Mouse (Mus musculus) myocyte (in vitro differentiated cells): ENCODE measurements at regions not wholly inside any gene's neighbourhood (a gene's known extent, or its start where the extent isn't known, plus 50 kb on each side); places are given as distances from the start of the nearest gene placed in this dataset.

Source experiments
- MYOD1 ChIP-seq, 3 experiments: IDR thresholded peaks; one replicate each; pipeline ENCODE4 v1.6.1; 2011; ENCODE audit warnings: control low read depth in 2 of 3, low read depth in 2 of 3, mild to moderate bottlenecking in 2 of 3, moderate library complexity in 1 of 3; ENCODE audit not compliant: insufficient read length in 2 of 3, control insufficient read depth in 1 of 3
- POLR2A ChIP-seq: IDR thresholded peaks from one replicate; pipeline ENCODE4 v1.6.1; 2011; ENCODE audit warnings: low read depth, mild to moderate bottlenecking, control low read depth, moderate library complexity; ENCODE audit not compliant: insufficient read length

DNA sequence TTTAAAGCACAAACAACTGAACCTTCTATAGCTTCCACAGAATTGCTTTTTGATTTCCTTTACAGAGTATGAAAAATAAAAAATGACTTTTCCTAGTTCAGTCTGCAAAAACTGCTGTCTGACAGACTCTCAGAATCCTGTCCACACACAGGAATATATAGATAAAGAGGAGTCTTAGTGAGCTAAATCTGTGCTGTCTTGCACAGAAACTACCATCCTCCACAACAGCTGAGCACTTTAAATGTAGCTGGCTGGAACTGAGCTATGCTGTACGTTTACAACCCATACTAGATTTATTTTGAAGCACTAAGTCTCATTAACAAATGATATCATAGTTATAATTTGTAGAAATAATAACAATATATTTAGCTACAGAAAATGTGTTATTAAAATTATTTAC, 279.7 kb downstream of the Phf3 start:
- TF ChIP-seq POLR2A (no peak), MYOD1 (IDR thresholded peaks at IDR 0.05; ENCODE audit: control insufficient read depth in 1 of 3, insufficient read length in 2 of 3, low read depth in 2 of 3) (no peak)
